Mouse (Mus musculus): ENCODE results near the gene Tsc1.

GRCm38 (mm10) chr2:28706106-28706636 is 65.1 kb downstream of the Tsc1 start:
- TF ChIP-seq TAL1 (IDR thresholded peaks at IDR 0.05; ENCODE audit: low read length): no peak
- TF ChIP-seq GATA1 (IDR thresholded peaks at IDR 0.05; ENCODE audit: low read length): no peak
